Mouse (Mus musculus): ENCODE measurements around the gene Ankrd12. TPM values are rescaled to one million over a fixed set of nuclear protein-coding genes. Genes with fewer than 3 reads are reported as not detected.
"Not testable (repeated sequence)": the region's sequence is repeated elsewhere in the genome, so short reads cannot be mapped to it uniquely, and the experiment has no call there.

Gene Ankrd12
- total and polyA plus RNA-seq, 3 experiments, result 2.6 to 22.2 (median 18.7) TPM

DNA sequence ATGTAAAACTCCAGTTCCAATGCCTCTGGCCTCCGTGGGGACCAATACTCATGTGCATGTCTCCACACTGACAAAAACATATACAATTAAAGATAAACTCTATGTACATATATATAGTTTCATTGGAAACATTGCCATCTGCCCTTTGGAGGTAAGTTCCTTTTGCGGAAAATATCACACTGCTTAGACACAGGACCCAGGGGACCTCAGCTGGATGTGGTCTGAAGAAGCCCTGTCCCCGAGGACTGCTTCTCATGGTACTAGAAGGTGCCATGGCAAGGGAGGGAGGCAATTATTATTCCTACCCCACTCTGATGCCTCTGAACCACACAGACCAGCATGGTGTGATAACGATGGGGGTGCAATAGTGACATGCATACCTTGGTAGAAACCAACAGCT is 18.7 kb downstream of the Ankrd12 start:
- H3K9ac ChIP-seq (ENCODE audit: low read depth, low read length), result no peak overlapping the region
- H3K79me2 ChIP-seq (replicated peaks; ENCODE audit: control insufficient read depth, insufficient read depth, low read length), result no peaks in the 10 kb centered on the region
- no peak for DNase-seq
- TF ChIP-seq POLR2A (IDR thresholded peaks at IDR 0.05; ENCODE audit: insufficient read depth, low read depth, low read length) (no peak), EP300 (IDR thresholded peaks at IDR 0.05; ENCODE audit: insufficient read depth, low read depth, low read length) (no peak), CTCF (IDR thresholded peaks at IDR 0.05) (no peak)
- H3K4me3 ChIP-seq, result no peak overlapping the region
- no peak overlapping the region for H3K27ac ChIP-seq
- intact Hi-C loops (cut with DNase I), result no loop called here
- no peaks in the 10 kb centered on the region for H3K36me3 ChIP-seq (ENCODE audit: control insufficient read depth, insufficient read depth, low read length)
- no peaks in the 10 kb centered on the region for H3K27me3 ChIP-seq (ENCODE audit: control insufficient read depth, insufficient read depth, low read length)
- H3K4me1 ChIP-seq (ENCODE audit: control insufficient read depth, insufficient read depth, low read length), result no peaks in the 10 kb centered on the region; the same call in 1 of the 2 replicates
- WGBS, result 86% methylated on average over 4 of the region's 4 CpGs

DNA sequence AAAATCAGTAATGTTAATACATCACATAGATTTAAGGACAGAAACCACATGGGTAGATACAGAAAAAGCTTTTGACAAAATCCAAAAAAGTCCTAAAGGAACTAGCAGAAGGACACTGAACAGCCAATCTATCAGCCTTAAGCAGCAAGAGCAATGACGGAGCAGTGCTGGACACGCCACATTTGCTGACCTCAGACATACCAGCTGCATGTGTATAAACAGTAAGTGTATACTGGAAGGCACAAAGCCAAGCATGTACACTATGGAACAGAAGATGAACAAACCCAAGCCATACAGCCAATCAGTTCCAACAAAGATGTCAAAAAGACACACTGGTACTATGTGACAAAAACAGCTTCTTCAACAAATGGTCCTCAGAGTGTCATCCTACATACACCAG is 19.7 kb downstream of the Ankrd12 start:
- no peaks in the 10 kb centered on the region for H3K27me3 ChIP-seq (ENCODE audit: control insufficient read depth, insufficient read depth, low read length)
- no peaks in the 10 kb centered on the region for H3K79me2 ChIP-seq (replicated peaks; ENCODE audit: control insufficient read depth, insufficient read depth, low read length)
- intact Hi-C loops (cut with DNase I), result no loop called here
- no peaks in the 10 kb centered on the region for H3K36me3 ChIP-seq (ENCODE audit: control insufficient read depth, insufficient read depth, low read length)
- WGBS, result 91% methylated on average over 2 of the region's 2 CpGs
- H3K4me1 ChIP-seq (ENCODE audit: control insufficient read depth, insufficient read depth, low read length), result no peaks in the 10 kb centered on the region; the same call in 1 of the 2 replicates
- TF ChIP-seq EP300 (IDR thresholded peaks at IDR 0.05; ENCODE audit: insufficient read depth, low read depth, low read length), result no peak
- TF ChIP-seq POLR2A (IDR thresholded peaks at IDR 0.05; ENCODE audit: insufficient read depth, low read depth, low read length), result no peak
- no peak for TF ChIP-seq CTCF (IDR thresholded peaks at IDR 0.05)
- no peak overlapping the region for H3K9ac ChIP-seq (ENCODE audit: low read depth, low read length)
- no peak for DNase-seq
- no peak overlapping the region for H3K27ac ChIP-seq
- H3K4me3 ChIP-seq, result no peak overlapping the region

DNA sequence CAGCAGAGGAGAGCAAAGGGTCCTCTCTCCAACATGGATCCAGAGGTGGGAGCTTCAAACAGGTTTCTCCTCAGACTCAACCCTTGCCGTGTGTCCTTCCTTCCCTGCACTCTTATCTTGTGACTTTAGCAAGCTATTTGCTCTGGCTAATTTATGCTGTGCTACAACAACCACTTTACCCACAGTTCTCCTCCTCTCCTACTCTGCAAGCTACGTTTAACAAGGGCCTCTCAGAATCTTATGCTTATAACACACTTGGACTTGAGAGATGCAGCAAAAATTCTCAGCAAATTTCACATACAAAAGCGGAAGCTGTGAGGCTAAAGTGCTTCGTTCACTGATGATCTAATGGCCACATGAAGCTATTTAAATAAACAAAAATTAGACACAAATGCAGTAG is 23.5 kb downstream of the Ankrd12 start:
- TF ChIP-seq POLR2A (IDR thresholded peaks at IDR 0.05; ENCODE audit: insufficient read depth, low read depth, low read length) (no peak), CTCF (IDR thresholded peaks at IDR 0.05) (no peak), EP300 (IDR thresholded peaks at IDR 0.05; ENCODE audit: insufficient read depth, low read depth, low read length) (no peak)
- Histone ChIP-seq H3K36me3 (ENCODE audit: control insufficient read depth, insufficient read depth, low read length) (no peaks in the 10 kb centered on the region), H3K27me3 (ENCODE audit: control insufficient read depth, insufficient read depth, low read length) (no peaks in the 10 kb centered on the region), H3K9ac (ENCODE audit: low read depth, low read length) (no peak overlapping the region), H3K4me1 (ENCODE audit: control insufficient read depth, insufficient read depth, low read length) (no peaks in the 10 kb centered on the region; the same call in 1 of the 2 replicates), H3K27ac (no peak overlapping the region), H3K4me3 (no peak overlapping the region), H3K79me2 (replicated peaks; ENCODE audit: control insufficient read depth, insufficient read depth, low read length) (no peaks in the 10 kb centered on the region)
- WGBS, result 61% methylated on average over 4 of the region's 4 CpGs
- intact Hi-C loops (cut with DNase I), result no loop called here
- no peak for DNase-seq

DNA sequence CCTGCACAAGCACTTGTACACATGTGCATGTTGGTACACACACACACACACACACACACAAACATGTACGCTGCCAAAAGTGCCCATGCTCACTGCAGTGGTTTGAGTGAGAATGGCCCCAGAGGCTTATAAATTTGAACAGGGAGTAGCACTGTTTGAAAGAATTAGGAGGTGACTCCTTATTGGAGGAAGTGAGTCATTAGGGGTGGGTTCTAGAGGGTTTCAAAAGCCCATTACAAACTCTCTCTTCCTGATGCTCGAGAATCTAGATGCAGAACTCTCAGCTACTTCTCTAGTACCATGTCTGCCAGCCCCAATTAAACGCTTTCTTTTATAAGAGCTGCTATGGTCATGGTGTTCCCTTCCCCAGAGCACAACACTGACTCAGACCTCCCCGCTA is 28.1 kb downstream of the Ankrd12 start:
- Histone ChIP-seq H3K9ac (ENCODE audit: low read depth, low read length) (no peak overlapping the region), H3K4me1 (ENCODE audit: control insufficient read depth, insufficient read depth, low read length) (no peaks in the 10 kb centered on the region), H3K4me3 (no peak overlapping the region), H3K79me2 (replicated peaks; ENCODE audit: control insufficient read depth, insufficient read depth, low read length) (no peaks in the 10 kb centered on the region), H3K36me3 (ENCODE audit: control insufficient read depth, insufficient read depth, low read length) (no peaks in the 10 kb centered on the region), H3K27me3 (ENCODE audit: control insufficient read depth, insufficient read depth, low read length) (no peaks in the 10 kb centered on the region), H3K27ac (no peak overlapping the region)
- DNase-seq, result no peak
- 83% methylated on average over 4 of the region's 4 CpGs for WGBS
- no peak for TF ChIP-seq CTCF (IDR thresholded peaks at IDR 0.05)
- TF ChIP-seq POLR2A (IDR thresholded peaks at IDR 0.05; ENCODE audit: insufficient read depth, low read depth, low read length), result no peak
- TF ChIP-seq EP300 (IDR thresholded peaks at IDR 0.05; ENCODE audit: insufficient read depth, low read depth, low read length), result no peak
- intact Hi-C loops (cut with DNase I), result no loop called here

DNA sequence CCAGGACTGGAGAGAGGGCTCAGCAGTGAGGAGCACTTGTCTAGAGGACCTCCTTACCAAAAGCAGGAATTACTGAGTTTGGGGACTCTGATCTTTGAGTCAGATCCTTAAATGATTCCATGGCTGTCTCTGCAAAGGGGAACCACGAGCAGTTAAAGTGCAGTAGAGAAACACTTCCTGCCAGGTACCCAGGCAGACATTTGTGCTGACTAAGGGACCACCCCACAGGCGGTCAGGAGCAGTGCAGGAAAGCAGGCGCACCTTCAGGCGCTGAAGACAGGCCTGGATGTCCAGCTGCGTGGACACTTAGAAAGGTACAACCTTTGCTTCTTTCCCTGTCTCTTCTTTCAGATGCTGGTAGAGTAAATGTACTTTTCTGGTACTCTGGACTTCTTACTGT is 28.7 kb downstream of the Ankrd12 start:
- TF ChIP-seq POLR2A (IDR thresholded peaks at IDR 0.05; ENCODE audit: insufficient read depth, low read depth, low read length) (no peak), CTCF (IDR thresholded peaks at IDR 0.05) (no peak), EP300 (IDR thresholded peaks at IDR 0.05; ENCODE audit: insufficient read depth, low read depth, low read length) (no peak)
- H3K4me1 ChIP-seq (ENCODE audit: control insufficient read depth, insufficient read depth, low read length), result no peaks in the 10 kb centered on the region
- intact Hi-C loops (cut with DNase I), result no loop called here
- no peaks in the 10 kb centered on the region for H3K36me3 ChIP-seq (ENCODE audit: control insufficient read depth, insufficient read depth, low read length)
- H3K4me3 ChIP-seq, result no peak overlapping the region
- no peak overlapping the region for H3K9ac ChIP-seq (ENCODE audit: low read depth, low read length)
- no peaks in the 10 kb centered on the region for H3K79me2 ChIP-seq (replicated peaks; ENCODE audit: control insufficient read depth, insufficient read depth, low read length)
- WGBS, result 72% methylated on average over 5 of the region's 5 CpGs
- no peaks in the 10 kb centered on the region for H3K27me3 ChIP-seq (ENCODE audit: control insufficient read depth, insufficient read depth, low read length)
- H3K27ac ChIP-seq, result no peak overlapping the region
- DNase-seq, result no peak

DNA sequence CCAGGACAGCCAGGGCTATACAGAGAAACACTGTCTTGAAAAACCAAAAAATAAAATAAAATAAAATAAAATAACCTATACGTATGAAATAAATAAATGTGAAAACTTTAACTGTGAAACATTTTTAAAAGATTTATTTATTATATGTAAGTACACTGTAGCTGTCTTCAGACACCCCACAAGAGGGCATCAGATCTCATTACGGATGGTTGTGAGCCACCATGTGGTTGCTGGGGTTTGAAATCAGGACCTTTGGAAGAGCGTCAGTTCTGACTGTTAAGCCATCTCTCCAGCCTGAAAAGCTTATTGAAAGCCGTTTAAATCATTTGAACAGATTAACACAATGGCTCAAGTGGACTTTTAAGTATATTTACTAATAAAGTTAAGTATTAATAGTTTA is 33.2 kb downstream of the Ankrd12 start:
- H3K27me3 ChIP-seq (ENCODE audit: control insufficient read depth, insufficient read depth, low read length); DNase-seq; H3K79me2 ChIP-seq (replicated peaks; ENCODE audit: control insufficient read depth, insufficient read depth, low read length); H3K4me3 ChIP-seq; intact Hi-C loops (cut with DNase I); H3K27ac ChIP-seq; H3K36me3 ChIP-seq (ENCODE audit: control insufficient read depth, insufficient read depth, low read length); H3K4me1 ChIP-seq (ENCODE audit: control insufficient read depth, insufficient read depth, low read length); H3K9ac ChIP-seq (ENCODE audit: low read depth, low read length): not testable (repeated sequence)
- WGBS, result 94% methylated on average over 4 of the region's 4 CpGs
- peak; percentile 47 for TF ChIP-seq CTCF (IDR thresholded peaks at IDR 0.05)

Measured in heart, adult 2 months (tissue).